In genomic region chr9:76236626-76237025, GRCm38 (mm10) we compare ENCODE assay signal across 8 mouse cellular contexts. TPM values are rescaled to one million over a fixed set of nuclear protein-coding genes. Genes with fewer than 3 reads are reported as not detected.
DNase-seq lines count a peak whose midpoint lies in the region; ATAC-seq lines count a peak whose summit lies in the region.
"Had no signal": no experiment of that assay in that cellular context is flagged by ENCODE, and none has a peak within 500 bp of the region (broad histone marks: within the 10 kb centered on the region; RNA-seq: fewer than 3 reads in every experiment).

No protein-coding gene starts in this region.

- peak; percentile 96 for ATAC-seq in common myeloid progenitor, adult 5-6 weeks (replicated peaks; ENCODE audit: low read depth, poor library complexity, severe bottlenecking)
- ATAC-seq in hindbrain, embryonic 16.5 days, result peak; percentile 80

- no peak overlapping the region; the same call in 1 of the 2 replicates for H3K4me3 ChIP-seq in hindbrain, embryonic 16.5 days (ENCODE audit: low read length)

- DNase-seq in ZHBTc4 (ENCODE audit: low read depth, low spot score), result peak; percentile 69
- DNase-seq in gastrocnemius, adult 18-20 months (ENCODE audit: low spot score), result peak; percentile 61
- peak; percentile 54 to 62 for DNase-seq in layer of hippocampus, postnatal 36 days
- DNase-seq in lung, postnatal 25 days (ENCODE audit: low spot score), result peak; percentile 62
- peak; percentile 81 to 84 for DNase-seq in right cerebral cortex, adult 2 months (ENCODE audit: low spot score in 2 of 2)

- no peak overlapping the region for H3K27ac ChIP-seq in hindbrain, embryonic 16.5 days (ENCODE audit: low read depth, low read length)

- no peaks in the 10 kb centered on the region for H3K27me3 ChIP-seq in hindbrain, embryonic 16.5 days (replicated peaks; ENCODE audit: control insufficient read depth, insufficient read depth, low read length)

- peaks cover 2% of the 10 kb centered on the region; the same call in 1 of the 2 replicates for H3K4me1 ChIP-seq in hindbrain, embryonic 16.5 days (ENCODE audit: control insufficient read depth, insufficient read depth, low read depth, low read length)

- H3K4me2 ChIP-seq in hindbrain, embryonic 16.5 days (ENCODE audit: low read length), result peak overlapping the region; percentile 79

- WGBS in hindbrain, embryonic 16.5 days, result 1% methylated on average over 7 of the region's 7 CpGs

- no peaks in the 10 kb centered on the region for H3K9me3 ChIP-seq in hindbrain, embryonic 16.5 days (ENCODE audit: control insufficient read depth, low read length)

- no peak overlapping the region for H3K9ac ChIP-seq in hindbrain, embryonic 16.5 days (ENCODE audit: low read depth, low read length)

- no peaks in the 10 kb centered on the region for H3K36me3 ChIP-seq in hindbrain, embryonic 16.5 days (ENCODE audit: control insufficient read depth, insufficient read depth, low read length)

RNA-seq across cellular contexts. Expression of gene Gfral, which starts 23.2 kb away (rescaled TPM):
- total RNA-seq in common myeloid progenitor, adult 5-6 weeks (2017), result not detected in 2 replicates
- not detected for total RNA-seq in gastrocnemius, adult 18-20 months (2021)
- polyA plus RNA-seq in hindbrain, embryonic 16.5 days (2015; fragmentation: Nextera tagmentation; extraction: Ambion mirVana), result not detected in 2 replicates
- total RNA-seq in layer of hippocampus, postnatal 36 days (2021), result not detected
- polyA plus RNA-seq: testis, adult 2 months had no signal
